Mouse (Mus musculus): Measurements from ENCODE around the gene Inafm1. TPM values are rescaled to one million over a fixed set of nuclear protein-coding genes. Genes with fewer than 3 reads are reported as not detected.
"Not testable (repeated sequence)": the region's sequence is repeated elsewhere in the genome, so short reads cannot be mapped to it uniquely, and the experiment has no call there.

The Inafm1 gene
- total RNA-seq, 2 experiments from 2014 or later: 13.8 to 18.8 TPM

GRCm38 (mm10) chr7:16263843-16264242, 9.6 kb downstream of the Inafm1 start:
- no peak for DNase-seq (ENCODE audit: low spot score in 2 of 2)

DNA sequence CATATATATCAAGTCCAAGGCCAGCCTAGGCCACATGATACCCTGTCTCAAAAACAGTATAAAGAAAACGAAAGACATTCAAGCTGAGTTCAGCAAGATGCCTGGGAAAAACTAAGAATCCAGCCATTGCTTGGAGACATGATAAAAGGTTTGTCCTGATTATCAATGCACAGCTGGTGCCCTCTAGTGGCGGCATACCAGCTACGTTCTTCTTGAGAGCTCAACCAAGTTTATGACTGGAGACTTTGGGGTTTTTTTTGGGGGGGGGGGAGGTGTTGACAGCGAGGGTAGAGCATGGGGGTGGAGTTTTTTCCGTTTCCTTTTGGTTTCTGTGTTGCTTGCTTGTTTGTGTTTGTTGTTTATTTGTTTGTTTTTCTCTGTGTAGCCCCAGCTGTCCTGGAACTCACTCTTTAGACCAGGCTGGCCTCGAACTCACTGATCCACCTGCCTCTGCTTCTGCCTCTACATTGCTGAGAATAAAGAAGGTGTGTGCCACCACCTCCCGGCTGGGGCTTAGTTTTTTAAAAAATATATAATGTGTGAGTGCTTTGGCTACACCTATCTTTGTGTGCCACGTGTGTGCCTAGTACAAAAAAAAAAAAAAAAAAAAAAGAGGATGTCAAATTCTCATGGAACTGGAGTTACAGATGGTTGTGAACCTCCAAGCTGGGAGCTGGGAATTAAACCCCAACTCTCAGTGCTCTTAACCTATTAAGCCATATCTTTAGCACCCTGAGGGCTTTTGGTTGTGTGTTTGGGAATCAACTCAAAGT, 10.2 kb downstream of the Inafm1 start:
- DNase-seq (ENCODE audit: low spot score in 2 of 2): peak; percentile 65 to 82

DNA sequence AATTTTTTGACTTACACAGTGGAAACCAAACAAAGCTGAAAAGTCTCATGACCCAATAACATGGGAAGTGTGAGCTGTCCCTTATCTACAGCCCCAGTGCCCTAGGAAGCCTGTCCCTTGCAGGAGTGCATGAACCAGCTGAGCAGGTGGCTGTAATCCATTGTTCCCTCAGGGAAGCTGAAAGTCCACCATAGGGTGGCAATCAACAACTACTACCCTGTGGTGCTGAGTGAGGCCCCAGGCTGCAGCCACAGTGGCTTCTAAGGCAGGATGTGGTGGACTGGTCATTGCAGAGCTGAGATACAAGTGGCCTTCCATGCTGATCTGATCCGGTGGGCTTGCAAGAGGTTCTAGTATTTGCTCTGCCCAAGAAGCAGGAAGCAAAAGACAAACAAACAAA, 12.3 kb downstream of the Inafm1 start:
- DNase-seq (ENCODE audit: low spot score in 2 of 2): no peak

DNA sequence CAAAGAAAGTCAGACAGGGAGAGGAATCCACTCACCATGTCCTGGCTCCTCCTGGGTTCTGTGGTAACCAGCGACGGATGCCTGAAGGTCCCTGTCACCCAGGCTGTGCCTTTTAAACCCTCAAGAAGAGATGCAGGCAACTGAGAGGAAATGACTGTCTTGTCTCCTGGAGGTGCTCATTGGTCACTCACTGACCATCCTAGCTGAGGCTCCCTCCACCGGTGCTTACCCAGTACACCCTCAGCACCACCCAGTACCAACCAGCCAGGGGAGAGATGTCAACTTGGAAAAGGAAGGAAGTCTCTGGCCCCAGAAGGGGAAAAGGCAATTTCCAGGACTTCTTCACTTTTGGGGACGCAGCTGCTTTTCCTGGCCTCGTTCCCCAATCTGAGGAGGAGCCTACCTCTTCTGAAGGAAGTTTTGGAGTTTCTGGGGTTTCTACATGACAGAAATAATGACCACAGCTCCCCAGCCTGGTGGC, 14.3 kb downstream of the Inafm1 start, which contains the start of gene C5ar1:
TSS of gene C5ar1 (minus strand) at position 431 of the 481 bp plus-strand sequence.
- no peak for DNase-seq (ENCODE audit: low spot score in 2 of 2)

- DNase-seq (ENCODE audit: low spot score in 2 of 2): no peak
These were observed 15.6 kb downstream of the Inafm1 start for GRCm38 (mm10) chr7:16257830-16258229.

- DNase-seq (ENCODE audit: low spot score in 2 of 2): not testable (repeated sequence)
These were observed 17.5 kb downstream of the Inafm1 start for GRCm38 (mm10) chr7:16255963-16256362.

GRCm38 (mm10) chr7:16254195-16254594, 19.2 kb downstream of the Inafm1 start:
- DNase-seq (ENCODE audit: low spot score in 2 of 2): no peak

DNA sequence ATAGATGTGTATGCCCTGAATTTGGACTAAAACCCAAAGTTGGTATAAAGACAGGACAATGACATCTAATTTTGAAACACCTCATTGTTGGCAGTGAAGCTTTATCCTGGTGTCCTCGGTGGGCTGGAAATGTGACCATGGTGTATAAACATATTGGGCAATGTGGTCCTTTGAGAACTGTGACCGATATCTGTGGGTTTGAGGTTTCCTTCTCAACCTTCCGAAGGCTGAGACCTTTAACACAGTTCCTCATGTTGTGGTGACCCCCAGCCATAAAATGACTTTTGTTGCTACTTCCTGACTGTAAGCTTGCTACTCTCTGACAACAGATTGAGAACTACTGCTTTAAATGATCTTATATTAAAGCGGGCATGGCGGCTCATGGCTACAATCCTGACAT, 22.7 kb downstream of the Inafm1 start:
- DNase-seq (ENCODE audit: low spot score in 2 of 2): no peak

GRCm38 (mm10) chr7:16245958-16246357, 27.5 kb downstream of the Inafm1 start:
- no peak for DNase-seq (ENCODE audit: low spot score in 2 of 2)

DNA sequence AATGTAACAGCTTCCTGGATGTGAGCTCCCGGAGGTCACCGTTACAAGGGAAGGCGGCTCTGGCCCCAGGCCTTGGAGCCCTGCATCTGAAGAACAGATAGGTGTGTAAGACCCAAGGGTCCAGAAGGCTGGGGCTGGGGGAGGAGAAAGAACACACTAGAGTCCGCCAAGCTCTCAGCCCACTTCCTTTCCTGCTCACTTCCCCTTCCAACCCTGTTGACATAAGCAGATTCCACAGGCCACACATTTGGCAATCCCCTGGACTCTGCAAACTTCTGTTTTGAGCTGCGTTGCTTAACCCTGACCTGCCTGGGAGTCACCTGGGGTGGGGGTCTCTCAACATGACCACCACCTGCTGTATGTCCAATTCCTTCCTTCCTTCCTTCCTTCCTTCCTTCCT, 29.4 kb downstream of the Inafm1 start, which contains the start of gene C5ar2:
TSS of gene C5ar2 (minus strand) at position 88 of the 400 bp plus-strand sequence.
- DNase-seq (ENCODE audit: low spot score in 2 of 2): no peak

DNA sequence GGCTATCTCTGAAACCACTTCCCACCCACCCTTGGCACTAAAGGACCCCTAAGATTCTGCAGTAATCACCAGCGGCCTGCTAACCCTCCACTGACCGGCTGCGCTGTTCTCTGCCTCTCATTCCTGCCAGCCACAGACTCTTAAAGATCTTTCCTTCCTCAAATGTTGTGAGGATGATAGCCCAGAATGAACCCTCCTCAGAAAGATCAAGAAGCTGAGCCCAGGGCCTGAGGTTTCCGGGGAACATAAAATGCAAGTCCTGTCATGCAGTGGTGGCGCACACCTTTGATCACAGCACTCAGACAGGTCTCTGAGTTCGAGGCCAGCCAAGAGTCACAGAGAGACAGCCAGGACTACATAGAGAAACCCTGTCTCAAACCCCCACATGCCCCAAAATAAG, 31.2 kb downstream of the Inafm1 start:
- no peak for DNase-seq (ENCODE audit: low spot score in 2 of 2)

DNA sequence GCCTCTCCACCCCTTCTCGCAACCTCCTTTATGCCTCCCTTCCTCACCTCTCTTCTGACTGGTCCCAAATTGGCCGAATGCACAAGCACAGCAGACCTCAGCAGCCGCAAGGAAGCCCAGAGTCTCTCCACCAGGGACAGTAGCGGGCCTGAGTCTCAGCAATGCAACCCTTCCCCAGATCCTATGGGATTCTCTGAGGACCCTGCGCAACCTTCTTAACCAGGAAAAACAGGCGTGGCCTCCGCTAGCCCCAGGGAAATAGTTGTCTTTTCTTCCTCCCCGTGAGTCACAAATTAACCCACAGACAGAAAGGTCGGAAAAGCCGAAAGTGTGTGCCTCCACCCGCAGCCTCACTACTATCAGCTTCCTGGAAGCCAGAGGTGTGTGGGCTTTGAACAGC, 31.6 kb downstream of the Inafm1 start:
- no peak for DNase-seq (ENCODE audit: low spot score in 2 of 2)

- DNase-seq (ENCODE audit: low spot score in 2 of 2): no peak
These were observed 32.5 kb downstream of the Inafm1 start for GRCm38 (mm10) chr7:16240978-16241303.

- DNase-seq (ENCODE audit: low spot score in 2 of 2): no peak
These were observed 33.0 kb downstream of the Inafm1 start for GRCm38 (mm10) chr7:16240281-16240977.

GRCm38 (mm10) chr7:16239554-16239997, 33.8 kb downstream of the Inafm1 start:
- DNase-seq (ENCODE audit: low spot score in 2 of 2): no peak

DNA sequence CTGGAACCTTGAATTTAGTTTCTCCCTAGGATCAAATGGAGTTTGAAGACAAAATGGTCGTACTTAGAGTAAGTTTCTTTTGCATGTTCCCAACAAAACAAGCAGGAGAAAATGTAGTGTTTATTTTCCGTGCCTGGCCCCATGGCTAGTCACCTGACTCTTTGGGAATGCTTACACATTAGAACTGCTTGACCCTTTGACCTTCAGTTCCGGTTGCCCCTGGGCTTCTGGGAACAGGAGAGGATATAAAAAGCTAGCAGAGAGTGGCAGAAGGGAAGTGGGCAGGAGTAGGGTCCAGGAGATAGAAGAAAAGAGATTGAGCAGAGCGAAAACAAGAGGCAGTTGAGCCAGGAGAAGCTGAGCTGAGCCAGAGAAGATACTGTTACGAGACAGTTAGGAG, 43.5 kb downstream of the Inafm1 start:
- DNase-seq (ENCODE audit: low spot score in 2 of 2): no peak

Other genes with a start within 250 kb of the Inafm1 start
- 10 to 100 TPM; 12.1 to 12.6 TPM for gene Bicra, start 225.7 kb downstream of the Inafm1 start, total RNA-seq (2021)
- gene Zfp541, start 211.8 kb downstream of the Inafm1 start, total RNA-seq (2021): under 1 TPM in 1 of 2 experiments, not detected in 1; 0.05 TPM
- gene Napa, start 175.2 kb downstream of the Inafm1 start, total RNA-seq (2021): 100 to 1,000 TPM; 141 to 153 TPM
- gene Kptn, start 153.7 kb downstream of the Inafm1 start, total RNA-seq (2021): 10 to 100 TPM; 11.7 to 13.9 TPM
- 1 to 10 TPM in 1 of 2 experiments, under 1 TPM in 1; 0.54 to 1.1 TPM for gene Slc8a2, start 143.8 kb downstream of the Inafm1 start, total RNA-seq (2021)
- gene Meis3, start 98.5 kb downstream of the Inafm1 start, total RNA-seq (2021): 10 to 100 TPM in 1 of 2 experiments, 1 to 10 TPM in 1; 9.5 to 11.7 TPM
- gene Dhx34, start 51.6 kb downstream of the Inafm1 start, total RNA-seq (2021): 10 to 100 TPM in 1 of 2 experiments, 1 to 10 TPM in 1; 9.3 to 10.5 TPM
- under 1 TPM; 0.08 to 0.17 TPM for gene C5ar2, start 29.5 kb downstream of the Inafm1 start, total RNA-seq (2021)
- gene C5ar1, start 14.1 kb downstream of the Inafm1 start, total RNA-seq (2021): 1 to 10 TPM; 6.1 to 8.8 TPM
- gene Ccdc9, start 13.2 kb upstream of the Inafm1 start, total RNA-seq (2021): 10 to 100 TPM; 45.5 to 59.0 TPM
- 1 to 10 TPM; 9.1 to 9.7 TPM for gene Bbc3, start 34.8 kb upstream of the Inafm1 start, total RNA-seq (2021)
- 10 to 100 TPM; 76.3 to 77.6 TPM for gene Sae1, start 114.2 kb upstream of the Inafm1 start, total RNA-seq (2021)
- gene Zc3h4, start 127.3 kb upstream of the Inafm1 start, total RNA-seq (2021): 10 to 100 TPM; 49.3 to 51.8 TPM
- gene Tmem160, start 179.2 kb upstream of the Inafm1 start, total RNA-seq (2021): 10 to 100 TPM; 21.1 to 27.2 TPM
- gene Npas1, start 204.1 kb upstream of the Inafm1 start, total RNA-seq (2021): not detected

All from gastrocnemius, postnatal 4 days (tissue).